Mouse (Mus musculus): Measurements from ENCODE around the gene Sirpb1a.
"Not testable (repeated sequence)": the region's sequence is repeated elsewhere in the genome, so short reads cannot be mapped to it uniquely, and the experiment has no call there.

DNA sequence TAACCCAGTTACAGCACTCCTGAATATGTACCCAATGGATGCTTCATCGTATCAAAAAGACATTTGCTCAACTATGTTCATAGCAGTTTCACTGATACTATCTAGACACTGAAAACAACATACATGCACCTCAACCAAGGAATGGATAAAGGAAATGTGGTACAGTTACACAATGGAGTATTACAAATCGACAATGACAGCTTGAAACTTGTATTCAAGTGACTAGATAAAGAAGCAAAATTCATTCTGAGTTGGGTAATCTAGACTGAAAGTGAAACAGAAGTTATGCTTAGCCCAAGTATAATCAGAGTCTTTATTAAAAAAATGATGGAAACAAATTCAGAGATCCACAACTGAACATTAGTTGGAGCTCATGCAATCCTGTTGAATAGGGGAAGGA, 48.5 kb upstream of the Sirpb1a start:
- not testable (repeated sequence) for TF ChIP-seq EP300 (optimal IDR thresholded peaks at IDR 0.05); CTCF (IDR thresholded peaks at IDR 0.05; ENCODE audit: low read depth)

Data from stomach, postnatal 0 days (tissue).